Mouse (Mus musculus): Measurements from ENCODE around the gene Elp1.

Gene Elp1

DNA sequence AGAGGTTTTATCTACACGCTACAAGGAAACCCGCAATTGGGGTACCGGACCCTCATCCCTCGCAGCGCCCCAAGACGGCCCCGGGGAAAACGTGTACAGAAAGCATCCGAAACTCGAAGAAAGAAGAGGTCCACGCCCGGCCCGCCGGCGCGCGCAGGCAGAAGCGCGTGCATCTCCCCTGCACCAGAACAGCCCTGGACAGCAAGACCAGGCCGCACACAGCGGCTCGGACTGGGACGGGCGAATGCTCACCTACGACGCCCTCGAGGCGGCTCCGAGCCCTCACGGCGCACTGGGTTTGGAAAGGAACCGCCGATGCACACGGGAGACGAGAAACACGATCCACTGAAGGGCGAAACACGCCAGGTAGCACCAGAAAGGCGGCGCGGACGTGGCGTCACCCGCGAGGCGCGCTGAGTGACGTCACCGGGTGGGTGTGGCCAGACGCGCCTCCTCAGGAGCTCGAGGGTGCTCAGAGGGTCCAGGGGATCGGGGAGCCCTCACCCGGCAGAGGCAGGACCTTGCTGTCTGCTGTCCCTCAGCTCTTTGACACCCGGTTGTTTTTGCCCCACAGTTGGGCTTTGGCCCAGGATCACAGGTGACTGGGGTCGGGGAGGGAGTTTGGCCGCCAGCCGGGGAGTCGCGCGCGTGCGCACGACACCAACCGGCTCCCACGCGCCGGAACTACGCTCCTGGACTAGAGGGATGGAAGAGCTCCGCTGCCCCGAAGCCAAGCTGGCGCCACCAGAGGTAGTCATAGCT is at the start of gene Elp1, which contains the start of gene Fam206a:
Elp1 (minus strand) TSS at position 425 of the 762 bp plus-strand sequence.
Fam206a (plus strand) TSS at position 439 of the 762 bp plus-strand sequence.
- DNase-seq: peak; percentile 94 to 96

DNA sequence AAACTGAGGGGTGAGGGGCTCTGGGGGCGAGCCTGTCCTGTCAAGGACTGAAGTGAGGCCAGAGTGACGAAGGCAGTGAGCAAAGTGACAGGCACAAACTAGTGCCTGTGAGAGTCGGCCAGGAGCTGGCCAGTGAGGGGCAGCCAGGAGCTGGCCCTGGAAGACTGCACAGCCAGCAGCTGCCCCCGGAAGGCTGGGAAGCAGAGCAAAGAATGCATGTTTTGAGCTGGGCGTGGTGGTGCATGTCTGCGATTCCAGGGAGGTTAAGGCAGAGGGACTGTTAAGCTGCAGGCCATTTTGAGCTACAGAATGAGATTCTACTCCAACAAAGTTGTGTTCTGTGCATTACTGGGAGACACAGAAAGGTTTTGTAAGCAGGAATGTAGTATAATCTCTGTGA is 48.6 kb upstream of the Elp1 start:
- DNase-seq: peak; percentile 18 to 59

DNA sequence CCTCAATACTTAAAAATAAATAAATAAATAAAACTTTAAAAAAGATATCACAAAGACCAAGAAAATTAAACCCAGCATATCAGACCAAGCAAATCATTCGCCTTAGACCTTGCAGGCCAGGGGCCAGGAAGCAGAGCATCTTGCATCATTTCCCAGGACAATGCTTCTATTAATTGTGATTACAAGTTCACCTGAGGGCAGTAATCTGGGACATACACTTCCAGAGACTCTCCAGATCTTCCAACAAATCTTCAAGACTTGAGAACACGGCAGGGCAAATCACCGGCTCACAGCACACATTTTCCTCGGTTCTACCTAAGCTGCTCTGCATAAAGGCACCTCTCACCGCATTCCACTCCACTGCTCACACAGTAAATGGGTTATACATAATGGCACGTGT is 45.9 kb upstream of the Elp1 start:
- DNase-seq: no peak

DNA sequence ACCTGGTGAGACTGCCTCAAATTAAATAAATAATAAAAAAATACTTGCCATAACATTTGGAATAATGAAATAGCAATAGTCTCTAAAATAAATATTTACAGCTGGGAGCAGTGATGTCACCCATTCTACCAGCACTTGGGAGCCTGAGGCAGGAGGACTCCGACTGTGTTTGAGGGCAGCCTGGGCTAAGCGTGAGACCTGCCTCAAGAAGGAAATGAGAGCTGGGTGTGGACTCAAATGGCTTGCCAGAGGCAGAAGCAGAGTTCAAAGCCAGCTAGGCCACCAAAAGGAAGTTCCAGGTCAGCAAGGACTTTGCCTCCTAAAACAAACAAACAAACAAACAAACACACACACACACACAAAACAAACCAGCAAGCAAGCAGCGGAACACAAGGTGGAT is 45.3 kb upstream of the Elp1 start:
- DNase-seq: no peak

DNA sequence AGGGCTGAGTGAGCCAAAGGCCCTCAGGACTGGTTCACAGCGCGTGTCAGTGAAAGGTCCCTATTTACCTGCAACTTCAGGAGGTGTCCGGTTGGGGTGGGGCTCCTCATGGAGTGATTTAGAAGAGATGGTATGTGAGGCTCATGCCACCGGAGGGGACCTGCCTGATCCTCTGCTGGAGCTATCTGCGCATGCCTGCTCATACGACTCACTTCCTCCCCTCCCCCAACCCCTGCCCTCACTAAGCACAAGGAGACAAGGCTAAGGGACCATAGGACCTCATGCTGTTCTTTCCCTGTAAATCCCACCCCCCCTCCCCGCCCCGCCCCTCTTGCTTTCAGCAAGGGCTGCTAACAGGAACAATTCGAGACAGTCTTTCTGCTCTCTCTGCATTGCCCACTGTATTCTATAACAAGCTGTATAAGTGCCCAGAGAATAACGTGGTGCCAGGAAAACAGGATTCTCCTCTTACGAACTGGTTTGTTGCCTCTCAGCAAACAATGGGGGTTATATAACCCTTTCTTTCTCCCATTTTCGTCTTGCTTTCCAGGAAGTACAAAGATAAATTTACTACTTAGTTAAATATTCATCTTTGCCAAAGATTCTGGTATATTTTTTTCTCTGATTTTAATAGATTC is 43.9 kb upstream of the Elp1 start:
- no peak for DNase-seq

DNA sequence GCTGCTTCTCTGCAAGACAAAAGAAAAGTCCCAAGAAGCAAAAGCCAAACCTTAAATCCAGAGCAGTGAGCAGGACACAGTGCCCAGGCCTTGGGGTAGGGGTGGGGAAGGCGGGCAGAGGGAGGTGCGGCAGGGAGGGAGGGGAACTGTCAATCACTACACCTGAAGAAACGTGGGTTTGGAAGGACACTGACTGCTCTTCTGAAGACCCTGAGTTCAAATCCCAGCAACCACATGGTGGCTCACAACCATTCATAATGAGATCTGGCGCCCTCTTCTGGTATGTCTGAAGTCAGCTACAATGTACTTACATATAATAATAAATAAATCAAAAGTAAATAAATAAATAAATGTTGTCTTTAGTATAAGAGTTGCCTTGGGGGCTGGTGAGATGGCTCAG is 42.8 kb upstream of the Elp1 start:
- no peak for DNase-seq

DNA sequence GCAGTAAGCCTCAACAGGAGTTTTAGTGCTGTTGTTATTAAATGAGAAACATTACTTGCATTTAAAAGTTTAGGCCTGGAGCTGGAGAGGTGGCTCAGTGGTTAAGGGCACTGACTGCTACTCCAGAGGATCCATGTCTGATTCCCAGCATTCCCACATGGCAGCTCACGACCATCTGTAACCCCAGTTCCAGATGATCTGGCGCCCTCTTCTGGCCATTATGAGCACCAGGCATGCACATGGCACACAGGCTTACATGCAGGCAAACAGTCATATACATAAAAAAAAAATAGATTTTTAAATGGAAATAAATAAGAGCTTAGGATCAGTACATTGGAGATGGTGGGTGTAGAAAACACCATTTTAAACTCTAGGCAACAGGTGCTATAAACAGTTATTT is 41.8 kb upstream of the Elp1 start:
- no peak for DNase-seq

DNA sequence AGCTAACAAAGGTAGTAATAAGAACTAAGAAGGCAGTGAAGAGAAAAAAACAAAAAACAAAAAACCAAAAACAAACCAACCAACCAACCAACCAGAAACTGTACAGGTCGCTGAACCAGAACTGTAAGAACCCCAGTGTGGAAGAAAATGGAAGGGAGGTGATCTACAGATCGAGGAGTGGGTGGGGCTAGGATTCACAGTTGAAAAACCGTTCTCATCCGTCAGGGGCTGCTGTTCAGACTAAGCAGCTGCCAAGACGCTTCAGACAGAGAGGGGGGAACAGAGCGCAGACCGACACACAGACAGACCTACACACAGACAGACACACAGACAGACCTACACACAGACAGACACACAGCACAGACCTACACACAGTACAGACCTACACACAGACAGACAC is 40.4 kb upstream of the Elp1 start:
- DNase-seq: no peak

DNA sequence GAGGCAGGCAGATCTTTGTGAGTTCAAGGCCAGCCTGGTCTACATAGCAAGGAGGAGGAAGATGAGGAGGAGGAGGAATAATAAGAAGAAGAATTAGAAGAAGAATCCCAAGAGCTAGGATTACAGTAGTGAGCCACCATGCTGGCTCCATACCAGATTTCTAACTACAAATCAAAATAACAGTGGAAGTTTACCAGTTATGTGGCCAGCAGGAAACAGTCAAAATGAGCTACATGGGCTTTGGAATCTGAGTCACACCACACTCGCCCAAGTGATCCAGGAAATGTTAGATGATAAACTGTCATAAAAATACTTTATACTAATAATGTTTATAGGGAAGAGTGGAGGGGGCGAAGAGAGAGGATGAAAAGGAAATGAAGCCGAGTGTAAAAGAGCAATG is 38.2 kb upstream of the Elp1 start:
- no peak for DNase-seq

DNA sequence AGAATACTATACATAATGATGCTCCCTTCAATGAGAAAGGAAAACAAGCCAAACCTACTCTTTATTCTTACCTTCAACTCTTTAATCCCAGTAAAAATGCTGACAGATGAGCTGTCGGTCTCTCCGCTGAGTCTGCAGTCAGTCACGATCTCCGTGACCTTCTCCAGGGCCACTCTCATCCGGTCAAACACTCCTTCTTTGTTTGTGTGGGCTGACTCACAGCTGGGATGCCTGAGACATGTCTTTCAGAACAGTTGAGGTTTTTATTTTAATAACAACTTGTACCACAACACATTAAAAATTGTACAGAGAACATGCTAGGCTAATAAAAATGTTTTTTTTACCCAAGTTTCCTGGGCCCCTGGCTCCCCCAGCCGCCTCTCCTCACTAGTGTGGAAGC is 35.5 kb upstream of the Elp1 start:
- no peak for DNase-seq

DNA sequence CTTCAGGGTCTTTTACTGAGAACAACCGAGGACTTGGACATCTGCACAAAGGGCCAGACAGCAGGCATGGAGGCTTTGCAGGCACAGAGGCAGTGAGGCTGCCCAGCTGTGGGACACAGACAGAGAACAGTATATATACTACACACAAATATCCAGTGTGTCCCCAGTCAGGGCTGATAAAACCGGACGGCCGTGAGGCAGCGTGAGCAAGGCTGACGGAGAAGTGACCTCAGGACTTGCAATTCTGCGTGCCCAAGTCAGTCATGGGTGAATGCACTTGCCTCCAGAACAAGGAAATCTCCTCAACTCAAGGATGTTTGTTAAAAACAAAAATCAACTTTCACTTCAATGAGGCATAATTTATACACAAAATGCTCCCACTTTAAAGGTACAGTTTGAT is 29.9 kb upstream of the Elp1 start:
- DNase-seq: no peak

DNA sequence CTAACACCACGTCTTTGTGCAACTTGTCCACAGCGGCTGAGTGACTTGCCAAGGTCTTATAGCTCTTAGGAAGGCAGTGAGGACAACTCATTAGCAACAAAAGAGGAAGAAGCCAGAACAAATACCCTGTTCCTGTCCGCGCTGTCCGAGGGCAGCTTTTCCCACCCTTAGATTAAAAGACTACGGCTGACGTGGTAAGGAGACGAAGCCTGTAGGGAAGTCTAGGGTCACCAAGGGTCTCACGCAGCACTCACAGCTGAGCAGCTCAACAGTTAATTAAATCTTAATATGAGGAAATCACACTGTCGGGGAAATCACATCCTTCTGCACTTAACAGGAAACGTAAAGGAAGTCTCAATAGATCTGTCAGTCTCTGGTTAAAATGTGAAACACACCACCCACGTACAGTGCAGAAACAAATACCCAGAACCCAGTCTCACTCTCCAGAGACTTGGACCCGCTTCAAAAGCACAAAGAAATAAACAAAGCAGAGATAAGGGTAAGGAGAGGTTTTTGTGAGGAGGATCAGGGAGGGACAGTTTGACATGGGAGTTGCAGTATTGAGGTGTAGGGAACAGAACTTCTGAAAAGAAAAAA is 29.0 kb upstream of the Elp1 start:
- DNase-seq: peak; percentile 12 to 31

DNA sequence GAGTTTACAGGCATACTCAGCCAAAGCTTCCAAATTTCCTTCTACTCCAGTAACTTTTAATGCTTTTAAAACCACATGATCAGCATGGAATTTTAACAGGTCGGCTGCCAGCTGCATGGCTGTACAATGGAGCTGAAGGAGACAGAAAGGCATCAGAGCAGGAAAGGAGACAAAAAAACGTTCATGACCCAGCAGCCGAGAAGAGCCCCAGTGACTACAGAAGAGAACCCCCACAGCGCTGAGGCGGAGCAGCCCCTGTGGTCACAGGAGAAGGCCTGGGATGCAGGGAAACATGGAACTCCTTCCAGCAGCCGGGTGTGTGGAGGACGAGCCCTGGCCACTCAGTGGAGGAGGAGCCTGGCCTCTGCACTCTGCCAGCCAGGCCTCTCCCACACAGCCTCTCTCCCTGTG is 27.4 kb upstream of the Elp1 start:
- peak in 1 of 2 experiments; percentile 29 for DNase-seq

DNA sequence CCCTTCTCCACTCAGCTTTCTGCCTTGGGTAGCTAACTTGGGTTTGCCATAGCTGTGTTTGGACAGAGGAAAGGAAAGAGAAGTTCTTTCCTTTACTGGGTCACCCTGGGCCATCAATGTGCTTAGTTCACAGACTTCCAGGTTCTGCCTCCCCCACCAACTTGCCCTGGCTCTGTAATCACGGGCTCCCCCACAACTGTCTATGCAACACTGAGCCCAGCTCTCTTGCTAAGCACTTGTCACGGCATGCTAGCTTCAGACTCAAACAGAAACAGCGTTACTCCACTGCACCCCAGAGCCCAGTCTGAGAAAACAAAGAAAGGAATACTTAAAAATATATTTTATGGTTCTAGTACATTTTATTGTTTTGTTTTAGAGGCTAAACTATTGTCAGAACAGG is 26.8 kb upstream of the Elp1 start:
- no peak for DNase-seq

DNA sequence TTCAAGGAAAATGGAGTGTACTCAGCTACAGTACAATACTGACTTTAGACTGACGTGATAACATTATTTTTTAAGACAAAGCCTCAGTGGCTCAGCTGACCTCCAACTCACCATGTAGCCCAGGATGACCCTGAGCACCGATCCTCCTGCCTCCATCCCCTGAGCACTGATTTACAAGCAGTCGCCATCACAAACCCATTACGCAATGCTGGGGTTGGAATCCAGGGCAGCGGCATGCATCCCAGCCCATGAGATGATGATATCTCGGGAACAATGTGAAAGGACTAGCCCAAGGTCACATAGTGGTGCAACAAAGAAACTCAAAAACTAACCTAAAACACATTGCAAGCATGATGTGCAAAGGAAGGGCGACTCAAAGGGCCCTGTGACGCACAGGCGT is 22.1 kb upstream of the Elp1 start:
- DNase-seq: no peak

DNA sequence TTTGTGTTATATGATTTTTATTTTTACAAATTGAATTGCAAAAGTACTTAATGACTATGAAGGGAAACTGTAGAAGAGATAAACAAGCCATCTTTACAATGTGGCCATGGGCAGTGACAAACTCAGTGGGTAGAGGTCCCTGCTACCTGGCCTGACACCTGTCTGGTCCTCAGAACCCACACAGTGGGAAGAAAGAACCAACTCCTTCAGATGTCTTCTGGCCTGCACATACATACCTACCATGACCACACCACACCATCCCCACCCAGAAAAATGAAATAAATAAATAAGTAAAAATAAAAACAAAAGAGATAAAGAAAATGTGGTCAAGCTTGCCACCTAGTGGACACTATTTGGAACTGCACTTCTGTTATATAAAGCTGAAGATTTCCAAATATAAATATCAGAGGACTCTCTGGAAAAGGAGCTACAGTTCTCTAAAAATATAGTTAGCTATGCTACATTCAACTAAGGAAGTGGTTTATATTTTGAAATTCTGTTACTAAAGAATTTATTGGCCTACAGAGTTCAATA is 18.0 kb upstream of the Elp1 start:
- DNase-seq: no peak

DNA sequence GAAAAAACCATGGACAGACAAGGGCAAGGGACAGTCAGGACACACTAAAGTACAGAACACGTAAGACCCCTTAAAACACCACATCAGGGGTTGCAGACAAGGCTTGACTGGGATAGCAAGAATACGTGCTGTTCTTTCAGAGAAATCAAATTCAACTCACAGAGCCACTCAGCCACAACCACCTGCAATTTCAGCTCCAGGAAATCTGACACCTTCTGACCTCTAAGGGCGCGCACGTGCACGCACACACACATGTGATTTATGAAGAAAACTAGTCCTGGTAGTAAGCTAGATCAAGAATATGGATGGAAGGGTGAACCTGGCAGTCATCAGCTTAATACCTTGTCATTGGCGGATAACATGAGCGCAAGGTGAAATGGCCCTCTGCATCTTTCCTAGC is 13.0 kb upstream of the Elp1 start:
- DNase-seq: no peak

DNA sequence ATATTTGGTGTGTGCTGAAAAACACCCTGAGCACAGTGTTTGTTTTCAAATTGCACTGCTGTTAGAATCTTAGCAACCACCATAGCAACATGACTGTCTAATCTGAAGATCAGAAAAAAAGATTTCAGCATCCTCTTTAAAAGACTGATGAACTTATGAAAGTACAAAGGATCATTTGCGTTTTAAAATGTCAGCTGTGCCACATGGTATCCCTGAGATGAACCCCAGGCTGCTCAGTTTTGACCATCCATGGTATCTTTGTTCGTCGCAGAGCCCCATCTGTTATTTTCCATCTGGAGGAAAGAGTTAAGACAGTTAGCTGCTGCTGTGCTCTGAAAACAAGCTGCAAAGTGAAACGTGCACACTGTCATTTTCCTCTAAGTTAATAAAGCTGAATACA is 10.0 kb upstream of the Elp1 start:
- no peak for DNase-seq

DNA sequence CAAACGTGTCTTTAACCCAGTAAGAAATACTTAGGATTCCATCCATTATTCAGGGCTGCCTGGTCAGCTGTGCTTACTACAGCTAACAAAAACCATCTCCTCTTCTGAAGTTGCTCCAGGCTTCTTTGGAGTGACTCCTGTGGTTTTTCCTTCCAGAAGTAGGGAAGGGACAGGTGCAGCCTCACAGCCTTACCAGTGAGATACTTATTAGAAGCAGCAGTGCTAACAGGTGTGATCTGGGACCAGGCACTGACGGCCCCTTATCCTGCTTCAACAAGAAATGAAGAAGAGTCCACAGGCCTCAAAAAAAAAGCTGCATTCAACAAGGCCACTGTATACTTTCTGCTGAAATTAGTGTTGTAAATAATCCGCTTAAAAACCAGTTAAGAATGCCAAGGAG is 9.5 kb upstream of the Elp1 start:
- no peak for DNase-seq

DNA sequence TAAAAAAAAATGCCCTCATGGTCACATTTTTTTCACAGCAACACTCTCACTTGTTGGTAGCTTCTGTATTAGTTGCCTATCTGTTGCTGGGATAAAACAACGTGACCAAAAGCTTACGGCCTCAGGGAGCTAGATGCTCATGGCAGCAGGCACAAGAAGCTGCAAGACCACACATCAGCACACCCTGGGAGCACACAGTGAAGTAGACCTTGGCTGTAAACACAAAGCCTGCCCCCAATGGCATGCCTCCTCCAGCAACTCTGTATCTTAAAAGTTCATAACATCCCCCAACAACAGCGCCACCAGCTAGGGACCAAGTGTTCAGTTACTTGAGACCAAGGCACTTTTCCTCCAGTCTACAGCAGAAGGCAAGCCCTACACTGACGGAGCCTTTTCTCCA is 6.9 kb upstream of the Elp1 start:
- DNase-seq: no peak

DNA sequence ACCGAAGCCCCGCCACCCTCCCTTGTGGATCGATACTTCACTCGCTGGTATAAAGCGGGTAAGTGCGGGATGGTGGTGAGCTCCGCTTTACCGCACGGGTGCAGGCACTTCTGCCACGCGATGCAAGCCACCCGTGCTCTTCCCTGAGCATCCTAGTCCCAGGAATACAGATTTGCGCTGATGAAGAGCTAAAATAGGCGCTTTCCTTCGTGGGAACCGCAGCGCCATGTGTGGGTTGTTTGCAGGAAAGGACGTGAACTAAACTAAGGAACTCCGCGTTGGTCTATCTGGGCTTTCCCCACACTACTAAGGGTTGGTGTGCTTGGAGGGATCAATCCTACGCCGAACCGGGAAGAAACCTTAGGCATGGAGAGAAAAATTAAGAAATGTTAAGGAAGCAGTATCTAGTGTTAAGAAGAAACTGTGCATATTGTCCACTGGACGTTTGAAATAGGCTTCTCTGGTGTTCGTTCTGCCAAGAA is 579 bp upstream of the Elp1 start:
- no peak for DNase-seq

DNA sequence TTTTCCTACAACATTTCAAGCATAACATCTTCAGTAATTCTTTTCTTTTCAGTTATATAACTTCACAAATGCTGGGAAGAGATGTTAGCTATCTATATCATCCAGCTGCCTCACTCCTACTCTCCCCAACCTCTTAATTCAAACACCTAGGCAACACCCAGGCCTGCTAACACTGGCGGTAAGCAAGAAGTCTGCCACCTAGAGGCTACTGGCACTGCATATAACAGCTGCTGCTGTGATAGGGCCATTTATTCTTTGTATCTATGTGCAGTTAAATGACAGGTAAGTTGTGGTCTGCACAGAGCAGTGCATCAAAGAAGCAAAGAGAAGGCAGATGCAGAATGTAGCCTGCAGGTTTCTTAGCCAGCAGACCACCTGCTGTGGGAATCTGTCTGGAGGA is 10.8 kb downstream of the Elp1 start:
- DNase-seq: peak in 1 of 2 experiments; percentile 7

DNA sequence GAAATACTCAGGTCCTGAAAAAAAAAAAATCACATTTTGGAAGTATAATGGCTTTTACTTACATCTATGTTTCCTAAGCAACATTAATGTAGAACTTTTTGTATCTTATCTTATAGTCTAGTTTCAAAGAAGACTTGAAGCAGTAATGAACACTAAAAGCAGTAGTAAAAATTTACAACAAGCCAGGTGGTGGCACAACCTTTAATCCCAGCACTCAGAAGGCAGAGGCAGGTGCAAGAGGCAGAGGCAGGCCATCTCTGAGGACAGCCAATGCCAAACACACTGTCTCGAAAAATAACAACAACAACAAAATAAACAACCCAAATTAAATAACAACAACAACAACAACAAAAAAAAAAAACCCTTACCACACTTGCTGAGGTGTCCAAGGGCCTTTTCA is 31.1 kb downstream of the Elp1 start:
- no peak for DNase-seq

DNA sequence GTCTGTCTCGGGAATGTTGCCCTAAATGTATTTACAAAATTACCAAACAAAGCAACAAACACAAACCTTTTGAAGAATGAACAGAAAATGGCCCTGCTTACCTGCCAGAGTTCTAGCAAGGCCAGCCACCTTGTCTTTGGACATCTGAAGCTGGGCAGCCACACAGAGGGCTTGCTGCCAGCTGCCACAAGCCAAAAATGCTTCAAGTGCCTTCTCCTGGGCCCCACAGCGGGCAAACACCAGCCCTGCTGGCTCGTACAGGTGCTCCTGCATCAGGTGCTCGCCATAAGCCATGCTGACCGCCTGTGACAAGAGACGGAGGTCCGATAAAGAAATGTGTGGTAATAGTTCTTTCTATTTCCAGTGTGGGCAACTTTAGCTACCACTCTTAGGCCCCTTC is 33.2 kb downstream of the Elp1 start:
- peak; percentile 38 to 74 for DNase-seq

All from lung, postnatal 4 days (tissue).